Mouse (Mus musculus): ENCODE measurements at regions not wholly inside any gene's neighbourhood (a gene's known extent, or its start where the extent isn't known, plus 50 kb on each side); places are given as distances from the start of the nearest gene placed in this dataset.
A peak's percentile ranks its signal among the peaks of the same experiment; 100 is the strongest.

DNA sequence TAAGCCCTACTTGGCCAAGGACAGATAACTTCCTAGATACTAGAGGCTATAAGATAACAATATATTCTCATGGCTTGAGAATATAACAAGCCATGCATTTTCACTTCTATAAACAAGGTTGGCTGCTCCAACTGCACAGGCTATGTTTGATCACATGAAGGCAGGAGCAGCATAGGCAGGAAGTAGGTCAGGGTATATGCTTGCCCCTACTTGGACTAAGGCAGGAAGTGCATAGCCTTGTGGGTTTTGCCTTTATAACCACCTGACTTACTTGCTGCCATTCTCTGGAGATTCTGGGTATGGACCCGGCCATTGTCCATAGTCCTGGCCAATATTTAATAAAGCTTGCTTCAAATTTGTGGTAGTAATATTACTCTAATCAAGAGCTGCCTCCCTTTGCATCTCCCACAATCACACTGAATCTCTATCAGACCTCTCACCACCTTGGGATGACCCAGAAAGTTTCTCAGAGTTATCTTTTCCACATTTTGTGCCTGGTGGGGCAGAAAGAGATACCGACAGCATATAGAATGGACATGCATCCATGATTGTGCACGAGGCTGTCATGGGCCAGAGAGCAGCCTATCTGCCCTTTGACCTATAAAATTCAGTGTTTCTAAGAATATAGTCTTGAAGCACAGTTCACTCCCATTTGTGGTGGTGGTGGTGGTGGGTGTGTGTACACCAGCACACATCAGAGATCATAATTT is 193.7 kb upstream of the Klf3 start:
- DNase-seq: no peak

DNA sequence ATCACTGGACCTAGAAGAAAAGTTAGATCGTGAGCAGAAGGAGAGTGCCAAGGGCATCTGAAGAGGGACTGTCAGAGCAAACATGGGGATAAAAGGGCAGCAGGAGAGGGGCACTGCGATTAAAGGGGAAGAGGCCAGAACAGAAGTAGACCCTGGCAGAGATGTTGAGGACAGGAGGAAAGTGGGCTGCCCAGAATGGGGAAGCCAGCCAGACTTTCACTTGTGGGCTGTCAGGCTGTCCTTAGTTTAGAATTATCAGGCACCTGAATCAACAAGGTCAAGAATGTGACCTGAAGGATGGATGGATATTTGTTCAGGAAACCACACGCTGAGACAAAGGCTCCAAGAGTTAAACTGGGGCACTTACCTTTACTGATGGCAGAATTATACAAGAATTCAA is 193.0 kb upstream of the Klf3 start:
- DNase-seq: no peak

DNA sequence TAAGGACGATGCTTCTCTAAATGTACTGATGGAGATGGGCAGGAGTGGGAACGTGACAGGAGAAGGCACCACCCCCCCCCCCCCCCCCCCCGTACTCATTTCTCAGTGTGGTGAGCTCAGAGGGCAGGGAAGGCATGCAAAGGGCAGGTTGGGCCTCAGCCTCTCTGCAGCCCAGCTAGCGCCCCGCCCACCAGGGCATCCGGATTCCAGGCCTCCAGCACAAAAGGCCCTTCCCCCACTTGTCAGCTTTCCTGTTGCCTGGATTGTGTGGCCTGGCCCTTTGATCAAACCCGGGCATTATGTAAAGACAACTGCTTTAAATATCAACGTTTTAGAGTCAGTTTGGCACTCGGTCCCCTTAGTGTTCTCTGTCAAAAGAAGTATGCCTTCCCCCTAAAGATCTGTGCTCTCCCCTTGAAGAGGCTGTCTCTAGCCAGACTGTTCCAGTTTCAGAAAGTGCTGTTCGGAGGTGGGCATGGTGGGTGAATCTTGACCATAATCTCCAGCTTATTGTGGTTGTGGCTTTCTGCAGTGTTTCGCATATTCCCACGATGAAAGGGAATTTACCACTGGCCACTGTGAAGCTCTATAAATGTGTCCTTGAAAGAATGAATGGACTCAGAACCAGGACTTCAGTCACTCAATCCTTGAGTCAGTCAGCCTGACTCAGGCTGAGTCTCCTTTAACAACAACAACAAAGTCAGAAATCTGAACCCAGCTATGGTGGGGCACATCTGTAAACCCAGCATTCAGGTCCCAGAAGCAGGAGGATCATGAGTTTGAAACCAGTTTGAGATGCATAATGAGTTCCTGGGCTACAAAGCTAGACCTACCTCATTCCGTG is 192.4 kb upstream of the Klf3 start:
- DNase-seq: peak; percentile 85

DNA sequence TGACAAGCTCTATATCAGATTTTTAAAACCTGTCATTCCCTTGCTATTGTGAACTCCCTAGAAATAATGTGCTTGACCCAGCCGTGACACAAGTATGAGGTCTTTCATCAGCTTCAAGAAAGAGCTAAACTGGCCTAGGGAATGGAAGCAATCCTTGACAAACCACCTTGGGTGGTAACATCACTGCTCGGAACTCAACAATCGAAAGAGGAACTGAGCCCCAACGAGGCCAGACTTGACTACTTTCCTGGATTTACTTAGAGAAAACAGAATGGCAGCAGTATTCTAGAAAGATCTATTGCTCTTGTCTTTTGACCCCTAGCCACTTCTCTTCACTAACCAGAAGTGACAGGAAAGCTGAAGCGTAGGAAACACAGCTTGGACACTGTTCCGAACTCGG is 191.2 kb upstream of the Klf3 start:
- no peak for DNase-seq

DNA sequence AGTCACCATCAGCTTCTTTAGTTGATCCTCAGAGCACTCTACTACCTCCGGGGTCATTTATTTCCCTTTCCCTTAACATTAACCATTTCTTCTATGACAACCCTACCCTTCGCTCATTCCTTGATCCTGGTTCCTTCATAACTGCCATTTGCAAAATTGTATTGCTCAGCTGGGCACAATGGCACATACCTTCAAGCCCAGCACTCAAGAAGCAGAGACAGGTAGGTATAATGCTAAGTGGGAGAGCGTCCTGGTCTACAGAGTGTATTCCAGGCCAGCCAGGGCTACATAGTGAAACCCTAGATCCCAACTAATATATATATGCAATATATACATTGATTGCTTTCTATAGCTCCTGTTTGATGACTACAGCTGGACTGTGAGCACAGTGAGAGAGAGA is 189.5 kb upstream of the Klf3 start:
- DNase-seq: no peak

DNA sequence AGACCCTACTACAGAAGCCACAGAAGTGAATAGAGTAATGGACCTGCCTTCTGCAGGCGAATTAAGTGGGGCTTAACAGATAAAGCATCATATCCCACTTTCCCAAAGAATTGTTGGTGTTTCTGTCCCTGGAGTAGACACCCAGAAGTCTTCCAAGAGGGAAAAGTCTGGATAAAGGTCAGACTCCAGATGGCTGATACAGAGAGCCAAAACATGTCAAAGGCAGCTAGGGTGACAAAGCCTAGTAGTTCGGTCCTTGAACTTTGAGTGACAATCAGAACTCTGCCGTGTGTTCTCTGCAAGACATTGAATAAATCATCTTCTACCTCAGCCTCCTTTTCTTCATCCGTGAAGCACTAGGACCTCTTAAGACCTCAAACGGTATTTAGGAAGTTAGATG is 185.1 kb upstream of the Klf3 start:
- DNase-seq: no peak

DNA sequence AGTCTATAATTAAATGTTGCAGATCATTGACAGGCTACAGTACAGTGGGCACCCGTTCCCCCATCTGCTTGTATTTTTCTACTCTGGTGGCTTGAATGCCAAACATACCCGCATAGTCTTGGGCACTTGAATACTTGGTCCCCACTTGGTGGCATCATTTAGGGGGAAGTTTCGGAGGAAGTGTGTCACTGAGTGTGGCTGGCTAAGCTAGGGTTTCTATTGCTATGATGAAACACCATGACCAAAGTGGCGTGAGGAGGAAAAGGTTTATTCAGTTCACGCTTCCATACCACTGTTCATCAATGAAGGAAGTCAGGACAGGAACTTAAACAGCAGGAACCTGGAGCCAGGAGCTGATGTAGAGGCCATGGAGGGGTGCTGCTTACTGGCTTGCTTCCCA is 183.4 kb upstream of the Klf3 start:
- no peak for DNase-seq

DNA sequence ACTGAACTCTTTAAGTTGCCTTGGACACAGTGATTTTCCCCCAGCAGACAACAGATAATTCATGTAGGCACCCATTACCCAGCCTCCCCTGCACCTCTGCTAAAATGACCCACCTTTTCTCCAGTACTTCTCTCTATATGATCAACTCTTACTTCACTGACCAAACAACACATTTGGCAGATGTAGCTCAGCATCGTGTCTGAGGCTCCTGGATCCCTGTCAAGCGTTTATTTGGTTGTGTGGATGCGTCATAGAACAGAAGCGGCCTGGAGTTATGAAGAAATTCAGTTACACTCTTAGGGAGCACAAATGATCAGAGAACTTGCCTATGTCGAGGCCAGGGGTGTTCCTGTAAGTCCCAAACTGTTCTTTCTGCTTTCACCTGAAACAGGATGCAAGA is 182.5 kb upstream of the Klf3 start:
- DNase-seq: no peak

DNA sequence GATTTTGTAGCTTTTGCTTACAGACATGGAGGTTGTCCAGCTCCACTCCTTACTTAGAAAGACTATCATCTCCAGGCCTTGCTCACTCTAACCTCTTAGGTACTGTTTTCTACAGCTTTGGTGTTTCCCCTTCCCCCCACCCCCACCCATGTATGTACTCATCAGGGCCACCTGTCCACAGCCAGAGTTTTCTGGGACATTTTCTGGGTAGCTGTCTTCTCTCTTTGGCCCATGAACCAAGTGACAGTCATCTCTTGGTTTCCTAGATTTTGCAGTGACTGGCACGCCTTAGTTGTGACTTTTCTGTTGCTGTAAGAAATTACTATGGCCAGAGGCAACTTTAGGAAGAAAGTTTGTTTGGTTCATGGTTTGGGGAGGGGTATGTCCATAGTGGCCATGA is 181.8 kb upstream of the Klf3 start:
- DNase-seq: no peak

DNA sequence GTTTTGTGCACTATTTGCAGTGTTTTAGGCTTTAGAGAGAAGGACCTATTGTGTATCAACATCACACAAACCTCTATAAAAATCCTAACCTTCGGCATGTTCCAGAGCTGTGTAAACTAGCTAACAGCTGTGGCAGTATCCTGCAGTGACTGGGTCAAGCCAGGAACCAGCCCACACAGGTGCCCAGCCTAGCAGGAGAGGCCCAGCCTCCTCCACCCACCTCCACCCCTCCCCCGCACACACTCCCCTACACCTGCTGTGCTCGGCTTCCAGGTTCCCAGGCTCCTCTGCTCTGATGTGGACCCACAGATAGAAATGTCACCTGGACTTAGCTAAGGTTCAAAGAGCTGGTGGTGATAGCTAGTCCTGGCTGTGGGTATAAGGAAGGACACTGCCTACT is 179.5 kb upstream of the Klf3 start:
- DNase-seq: no peak

DNA sequence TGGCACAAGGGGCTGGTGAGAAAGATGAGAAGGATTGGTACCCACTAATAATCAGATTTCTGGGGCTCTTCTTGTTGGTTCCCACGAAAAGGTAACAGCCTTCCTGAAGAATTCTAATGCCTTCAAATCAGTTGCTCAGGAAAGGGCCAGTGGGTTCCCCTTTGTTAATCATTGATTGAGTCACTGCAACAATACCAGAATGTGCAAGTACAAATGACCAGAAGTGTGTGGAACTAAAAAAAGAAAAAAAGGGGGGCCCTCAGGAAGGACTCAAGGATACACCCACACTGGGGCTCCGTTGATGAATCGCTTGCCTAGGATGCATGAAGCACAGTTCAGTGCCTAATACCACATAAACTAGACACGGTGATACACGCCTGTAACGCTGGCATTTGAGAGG is 179.0 kb upstream of the Klf3 start:
- no peak for DNase-seq

DNA sequence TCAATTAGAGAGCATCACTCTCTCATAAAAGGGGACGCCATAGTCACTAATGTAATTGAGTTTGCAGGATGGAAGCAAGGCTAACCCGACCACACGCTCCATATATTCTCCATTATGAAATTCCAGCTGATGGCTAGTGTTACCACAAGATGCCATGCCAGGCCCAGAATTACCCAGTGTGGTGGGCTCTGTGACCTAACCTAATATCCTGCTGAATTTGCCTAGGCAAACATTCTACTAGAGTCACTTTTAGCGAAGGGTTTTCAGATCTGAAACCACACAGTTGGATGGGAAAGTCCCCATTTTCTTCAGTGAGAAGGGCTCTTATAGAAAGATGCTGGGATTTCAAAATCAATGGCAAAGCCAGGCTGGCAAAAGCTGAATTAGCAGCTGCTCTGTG is 177.8 kb upstream of the Klf3 start:
- no peak for DNase-seq

DNA sequence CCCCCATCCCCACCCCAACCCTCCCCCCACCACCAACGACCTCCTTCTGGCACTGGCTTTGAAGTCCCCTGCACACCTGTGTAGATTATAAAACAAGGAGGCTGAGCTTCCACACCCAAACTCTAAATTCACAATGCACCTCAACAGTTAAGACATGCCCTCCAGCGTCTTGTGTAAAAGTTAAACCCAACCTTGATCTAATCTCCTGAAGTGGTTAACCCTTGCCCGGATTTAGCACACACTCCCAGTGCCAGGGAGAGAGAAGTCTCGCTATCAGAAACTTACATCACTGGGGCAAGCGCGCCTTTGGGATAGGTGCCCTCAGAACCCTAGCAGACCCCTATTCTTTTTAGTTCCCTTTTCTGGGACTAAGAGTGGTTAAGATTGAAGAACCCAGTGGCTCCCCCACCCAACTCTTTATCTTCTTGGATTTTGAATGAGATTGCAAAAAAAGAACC is 177.3 kb upstream of the Klf3 start:
- no peak for DNase-seq

DNA sequence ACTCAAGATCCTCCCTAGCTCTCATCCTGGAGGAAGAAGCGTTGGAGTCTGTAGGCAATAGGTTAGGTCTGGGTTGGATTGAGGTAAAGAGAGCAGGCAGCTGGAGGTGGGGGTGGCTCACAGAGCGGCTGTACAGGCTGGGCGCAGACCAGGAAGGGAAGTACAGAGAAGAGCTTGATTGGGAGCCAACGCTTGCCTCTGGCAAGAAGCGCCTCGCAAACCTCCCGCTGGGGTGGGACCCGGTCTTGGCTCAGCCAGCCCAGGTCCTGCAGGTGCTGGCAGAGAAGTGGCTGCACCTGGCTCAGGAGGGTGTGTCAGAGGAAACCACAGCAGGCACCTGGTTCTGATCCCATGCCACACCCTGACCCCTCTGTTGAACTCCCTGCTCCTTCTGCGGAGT is 176.8 kb upstream of the Klf3 start:
- peak; percentile 29 for DNase-seq

DNA sequence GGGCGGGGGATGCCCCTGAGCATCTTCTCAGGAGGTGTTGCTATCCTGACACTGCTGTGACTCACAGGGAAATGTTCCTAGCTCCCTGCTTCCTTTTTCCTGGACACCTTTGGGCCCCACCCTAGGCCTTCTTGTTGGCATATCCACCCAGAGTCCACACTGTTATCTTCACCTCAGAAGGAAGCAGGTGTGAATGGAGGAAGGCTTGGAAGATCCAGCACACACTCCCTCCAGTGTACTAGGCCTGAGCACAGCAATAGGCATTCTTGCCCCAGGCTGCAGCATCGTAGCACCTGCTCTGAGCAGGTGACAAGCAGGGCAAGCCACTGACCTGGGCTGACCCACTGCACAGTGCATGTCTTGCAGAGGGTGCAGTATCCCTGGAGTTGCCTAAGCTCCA is 172.6 kb upstream of the Klf3 start:
- DNase-seq: no peak

DNA sequence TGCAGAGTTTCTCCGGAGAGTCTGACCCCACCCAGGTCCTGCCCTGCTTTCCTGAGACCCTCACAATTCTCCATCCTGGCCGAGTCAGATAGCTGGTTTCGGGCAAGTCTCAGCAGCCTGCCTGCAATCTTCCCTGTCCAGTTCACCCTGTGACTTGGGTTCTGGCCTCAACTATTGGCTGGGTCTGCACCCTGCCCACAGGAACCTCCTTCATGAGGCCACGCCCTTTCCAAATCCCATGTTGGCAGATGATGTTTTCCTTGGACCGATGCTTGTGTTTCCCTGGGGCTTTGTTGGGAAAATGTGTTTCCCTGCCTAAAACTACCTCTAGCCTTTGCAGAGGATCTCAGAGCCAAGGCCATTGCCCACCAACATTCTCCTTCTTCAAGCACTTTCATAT is 171.0 kb upstream of the Klf3 start:
- no peak for DNase-seq

DNA sequence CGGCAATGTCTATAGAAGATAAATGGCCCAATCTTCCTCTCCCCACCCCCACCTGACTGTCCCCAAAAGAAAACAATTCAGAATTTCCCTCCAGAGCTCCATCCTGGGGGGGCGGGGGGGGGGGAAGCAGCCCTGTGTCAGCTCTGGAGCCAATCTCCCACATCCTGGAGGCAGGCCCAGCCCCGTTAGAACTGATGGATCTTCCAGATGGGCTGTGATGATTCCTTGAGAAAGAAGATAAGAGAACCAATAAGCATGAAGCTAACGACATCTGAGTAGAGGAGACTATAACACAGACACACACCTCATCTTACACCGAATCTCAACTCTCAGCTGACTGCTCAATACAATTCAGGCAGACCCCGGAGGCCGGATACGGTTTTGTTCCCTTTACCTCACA is 169.2 kb upstream of the Klf3 start:
- DNase-seq: no peak

DNA sequence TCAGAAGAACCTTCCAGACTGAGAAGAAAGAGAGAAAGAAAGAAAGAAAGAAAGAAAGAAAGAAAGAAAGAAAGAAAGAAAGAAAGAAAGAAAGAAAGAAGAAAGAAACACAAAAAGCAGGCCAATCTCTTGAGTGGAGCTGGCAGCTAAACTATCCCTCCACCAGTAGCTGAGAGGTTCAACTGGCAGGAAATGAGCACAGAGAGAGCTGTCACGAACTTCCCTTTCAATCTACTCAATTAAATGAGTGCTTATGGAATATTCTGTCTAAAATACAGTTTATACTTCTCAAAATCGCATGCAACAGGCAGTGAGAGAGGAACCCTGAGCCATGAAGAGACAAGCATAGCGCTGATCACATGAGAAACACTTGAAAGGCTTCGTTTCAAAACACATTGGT is 168.5 kb upstream of the Klf3 start:
- no peak for DNase-seq

DNA sequence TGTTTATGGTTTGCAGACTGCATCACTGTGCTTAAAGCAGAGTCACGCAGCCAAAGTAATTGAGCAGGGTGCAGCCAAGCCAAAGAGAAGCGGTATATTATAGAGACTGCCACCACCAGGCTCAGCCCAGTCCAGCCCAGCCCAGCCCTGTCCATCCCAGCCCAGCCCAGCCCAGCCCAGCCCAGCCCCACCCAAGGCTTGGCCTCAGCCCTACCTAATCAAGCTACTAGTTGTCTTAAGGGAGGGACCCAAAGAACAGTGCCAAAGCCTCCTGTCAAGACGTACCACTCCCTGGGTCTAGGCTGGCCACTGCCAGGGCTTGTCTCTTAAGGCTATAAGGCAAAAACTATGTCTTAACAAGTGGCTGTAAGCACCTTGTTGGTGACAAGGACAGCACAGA is 166.9 kb upstream of the Klf3 start:
- DNase-seq: no peak

DNA sequence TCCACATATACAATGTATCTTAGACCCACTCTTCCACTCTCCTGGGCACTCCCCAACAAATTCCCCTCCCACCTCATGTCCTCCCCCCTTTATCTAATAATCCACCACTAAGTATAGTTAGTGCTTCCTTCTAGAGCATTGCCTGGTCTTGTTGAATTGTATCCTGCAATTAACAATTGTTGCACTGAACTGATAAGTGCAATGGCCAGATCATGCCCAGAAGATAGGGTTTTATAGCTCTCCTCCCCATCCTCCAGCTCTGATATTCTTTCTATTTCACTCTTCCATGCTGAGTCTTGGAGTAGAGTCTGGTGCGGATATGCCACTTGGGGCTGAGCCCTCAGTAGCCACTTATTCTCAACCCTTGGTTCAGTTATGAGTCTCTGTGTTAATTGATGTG is 159.6 kb upstream of the Klf3 start:
- no peak for DNase-seq

DNA sequence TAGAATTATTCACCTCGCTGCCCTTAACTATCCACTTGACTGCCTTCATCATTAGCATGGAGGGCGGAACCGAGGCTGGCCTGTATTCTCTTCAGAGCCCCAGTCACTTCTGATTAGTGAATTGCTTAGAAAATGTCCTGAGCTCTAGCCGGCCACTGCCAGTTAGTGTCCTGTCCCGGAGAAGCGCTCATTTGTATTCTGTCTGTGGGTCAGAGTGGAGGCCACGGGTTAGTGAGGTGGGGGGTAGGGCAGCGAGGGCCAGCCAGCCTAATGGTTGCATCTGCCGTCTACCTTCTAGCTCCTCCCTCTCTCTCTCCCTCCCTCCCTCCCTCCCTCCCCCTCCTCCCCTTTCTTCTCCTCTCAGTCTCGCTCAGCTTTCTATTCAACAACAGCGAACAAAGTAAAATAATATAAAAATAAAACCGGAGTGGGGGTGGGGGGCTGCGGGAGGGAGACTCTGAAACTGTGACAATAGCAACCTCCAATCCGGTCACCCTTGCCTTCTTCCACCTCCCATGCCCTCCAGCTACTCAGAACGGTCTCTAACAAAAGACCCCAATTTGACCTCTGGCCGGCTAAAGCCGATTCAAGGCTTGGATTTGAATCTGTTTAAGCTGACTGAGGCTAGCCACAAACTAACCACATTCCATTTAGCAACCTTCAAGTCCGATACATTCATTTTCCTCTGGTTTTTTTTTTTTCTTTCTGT is 155.6 kb upstream of the Klf3 start:
- peak; percentile 61 for DNase-seq

DNA sequence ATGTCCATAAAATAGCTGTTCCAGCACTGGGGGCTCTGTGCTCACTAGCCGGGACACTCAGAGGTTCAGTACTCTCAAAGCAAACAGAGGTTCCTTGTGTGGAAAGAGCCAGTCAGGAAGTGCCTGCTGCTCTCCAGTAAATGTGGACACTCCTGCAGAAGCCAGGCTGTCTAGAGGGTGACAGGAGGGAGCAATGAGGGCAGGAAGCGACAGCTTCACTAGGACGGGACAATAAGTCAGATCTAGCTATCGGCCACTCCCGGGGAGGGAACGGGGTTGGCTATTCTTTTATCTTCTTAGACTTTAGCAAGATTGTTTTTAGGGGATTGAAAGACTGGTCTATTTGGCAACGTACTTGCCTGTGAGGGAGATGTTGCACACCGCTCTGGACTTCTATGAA is 154.7 kb upstream of the Klf3 start:
- DNase-seq: peak; percentile 29

DNA sequence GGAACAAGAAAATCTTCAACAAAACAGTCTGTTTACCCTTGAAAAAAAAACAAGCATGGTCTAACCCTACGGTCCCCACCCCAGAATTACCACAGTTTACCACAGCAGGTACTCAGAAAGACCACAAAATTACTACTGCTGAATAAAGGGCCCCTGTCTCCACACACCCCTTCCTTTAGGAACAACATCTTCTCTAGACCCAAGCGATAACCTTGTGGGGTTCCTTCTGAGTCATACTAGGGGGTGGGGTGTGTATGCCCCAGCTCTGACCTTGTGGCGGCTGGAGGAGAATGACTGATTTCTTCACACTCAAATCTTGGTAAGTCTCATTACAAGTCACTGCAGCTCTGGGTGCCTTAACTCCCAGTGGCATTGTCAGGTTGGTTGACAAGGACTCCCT is 151.8 kb upstream of the Klf3 start:
- DNase-seq: peak; percentile 66

All from adrenal gland, postnatal 14 days (tissue).